Mouse (Mus musculus) kidney, adult 8-10 months (tissue): ENCODE measurements around the gene Zmynd8.

Source experiments
- DNase-seq, 2 experiments: peaks; one replicate each; pipeline ENCODE4 v3.0.0; 2022

The Zmynd8 gene

GRCm38 (mm10) chr2:165793283-165793638 is 105.6 kb downstream of the Zmynd8 start:
- no peak for DNase-seq

- no peak for DNase-seq
Measured at GRCm38 (mm10) chr2:165792431-165793282, 106.2 kb downstream of the Zmynd8 start.

- peak in 1 of 2 experiments; percentile 58 for DNase-seq
Measured at GRCm38 (mm10) chr2:165791657-165792056, 107.2 kb downstream of the Zmynd8 start.

- no peak for DNase-seq
Measured at GRCm38 (mm10) chr2:165791026-165791425, 107.8 kb downstream of the Zmynd8 start.

GRCm38 (mm10) chr2:165789667-165790066 is 109.1 kb downstream of the Zmynd8 start:
- no peak for DNase-seq

GRCm38 (mm10) chr2:165788796-165789195 is 110.0 kb downstream of the Zmynd8 start:
- no peak for DNase-seq

GRCm38 (mm10) chr2:165788005-165788404 is 110.8 kb downstream of the Zmynd8 start:
- DNase-seq, result peak; percentile 95

- no peak for DNase-seq
Measured at GRCm38 (mm10) chr2:165786467-165786866, 112.3 kb downstream of the Zmynd8 start.

- no peak for DNase-seq
Measured at GRCm38 (mm10) chr2:165785312-165786036, 113.3 kb downstream of the Zmynd8 start.

- DNase-seq, result peak; percentile 58 to 80
Measured at GRCm38 (mm10) chr2:165782324-165782723, 116.5 kb downstream of the Zmynd8 start.

GRCm38 (mm10) chr2:165778927-165779326 is 119.9 kb downstream of the Zmynd8 start:
- DNase-seq, result peak; percentile 59 to 80

GRCm38 (mm10) chr2:165769375-165769948 is 129.4 kb downstream of the Zmynd8 start:
- no peak for DNase-seq

GRCm38 (mm10) chr2:165768805-165769358 is 129.9 kb downstream of the Zmynd8 start:
- no peak for DNase-seq

- DNase-seq, result no peak
Measured at GRCm38 (mm10) chr2:165759421-165759985, 139.3 kb downstream of the Zmynd8 start.

GRCm38 (mm10) chr2:165758534-165758933 is 140.3 kb downstream of the Zmynd8 start:
- DNase-seq, result no peak

- DNase-seq, result no peak
Measured at GRCm38 (mm10) chr2:165757799-165758198, 141.0 kb downstream of the Zmynd8 start.

GRCm38 (mm10) chr2:165752704-165753103 is 146.1 kb downstream of the Zmynd8 start:
- no peak for DNase-seq

GRCm38 (mm10) chr2:165751068-165751467 is 147.7 kb downstream of the Zmynd8 start:
- DNase-seq, result no peak

- DNase-seq, result no peak
Measured at GRCm38 (mm10) chr2:165748426-165748825, 150.4 kb downstream of the Zmynd8 start.

GRCm38 (mm10) chr2:165747975-165748374 is 150.8 kb downstream of the Zmynd8 start:
- DNase-seq, result no peak

GRCm38 (mm10) chr2:165745306-165746098 is 153.3 kb downstream of the Zmynd8 start:
- no peak for DNase-seq

- no peak for DNase-seq
Measured at GRCm38 (mm10) chr2:165742210-165742786, 156.5 kb downstream of the Zmynd8 start.
